Mouse (Mus musculus) frontal cortex, adult 2 months (tissue): ENCODE measurements around the gene Tc2n. TPM values are rescaled to one million over a fixed set of nuclear protein-coding genes. Genes with fewer than 3 reads are reported as not detected.

Source experiments
- polyA plus RNA-seq: library from polyadenylated mRNA; depleted of rRNA; stranded (reverse); fragments of >200 nt; gene quantifications from 2 replicates; pipeline ENCODE4 v1.2.3, GENCODE M21; 2012; rRNA removed

Tc2n gene
- polyA plus RNA-seq, 1 experiment, result 0.04 TPM

Other genes with a start within 250 kb of the Tc2n start
- gene Fbln5, start 100.5 kb upstream of the Tc2n start, polyA plus RNA-seq, result 4.2 and 7.3 TPM in 2 replicates
- 11.6 and 12.5 TPM in 2 replicates for gene Trip11, start 194.7 kb upstream of the Tc2n start, polyA plus RNA-seq
- gene Atxn3, start 239.7 kb upstream of the Tc2n start, polyA plus RNA-seq, result 21.0 and 21.5 TPM in 2 replicates